Mouse (Mus musculus) myocyte (in vitro differentiated cells): Measurements from ENCODE around the gene Cuzd1.

Experiments used
- CEBPB ChIP-seq: IDR thresholded peaks from 2 replicates; pipeline ENCODE4 v1.6.1; 2011; ENCODE audit warnings: mild to moderate bottlenecking, moderate library complexity; ENCODE audit not compliant: poor library complexity, insufficient read depth, severe bottlenecking
- E2F4 ChIP-seq: IDR thresholded peaks from one replicate; pipeline ENCODE4 v1.6.1; 2011; ENCODE audit warnings: mild to moderate bottlenecking, control low read depth, moderate library complexity; ENCODE audit not compliant: insufficient read depth
- MAX ChIP-seq: IDR thresholded peaks from one replicate; pipeline ENCODE4 v1.6.1; 2011; ENCODE audit warnings: low read depth, mild to moderate bottlenecking, control low read depth
- MYOD1 ChIP-seq, 3 experiments: IDR thresholded peaks; one replicate each; pipeline ENCODE4 v1.6.1; 2011; ENCODE audit warnings: control low read depth in 2 of 3, low read depth in 2 of 3, mild to moderate bottlenecking in 2 of 3, moderate library complexity in 1 of 3; ENCODE audit not compliant: insufficient read length in 2 of 3, control insufficient read depth in 1 of 3
- MYOG ChIP-seq, 3 experiments: IDR thresholded peaks; one replicate each; pipeline ENCODE4 v1.6.1; 2011; ENCODE audit warnings: control low read depth in 2 of 3, low read depth in 2 of 3, mild to moderate bottlenecking in 2 of 3; ENCODE audit not compliant: insufficient read length in 2 of 3, control insufficient read depth in 1 of 3, insufficient read depth in 1 of 3
- POLR2A ChIP-seq: IDR thresholded peaks from one replicate; pipeline ENCODE4 v1.6.1; 2011; ENCODE audit warnings: low read depth, mild to moderate bottlenecking, control low read depth, moderate library complexity; ENCODE audit not compliant: insufficient read length
- POLR2AphosphoS2 ChIP-seq: IDR thresholded peaks from one replicate; pipeline ENCODE4 v1.6.1; 2011; ENCODE audit warnings: low read depth, control low read depth; ENCODE audit not compliant: insufficient read length
- REST ChIP-seq: IDR thresholded peaks from one replicate; pipeline ENCODE4 v1.6.1; 2011; ENCODE audit warnings: mild to moderate bottlenecking, control low read depth, moderate library complexity; ENCODE audit not compliant: insufficient read depth, insufficient read length
- SRF ChIP-seq: IDR thresholded peaks from one replicate; pipeline ENCODE4 v1.6.1; 2011; ENCODE audit warnings: low read depth; ENCODE audit not compliant: control insufficient read depth, insufficient read length
- TCF12 ChIP-seq: IDR thresholded peaks from one replicate; pipeline ENCODE4 v1.6.1; 2011; ENCODE audit warnings: mild to moderate bottlenecking, control low read depth; ENCODE audit not compliant: poor library complexity, insufficient read depth, severe bottlenecking
- TCF3 ChIP-seq: IDR thresholded peaks from one replicate; pipeline ENCODE4 v1.6.1; 2011; ENCODE audit warnings: low read depth, control low read depth; ENCODE audit not compliant: insufficient read length
- USF1 ChIP-seq: IDR thresholded peaks from one replicate; pipeline ENCODE4 v1.6.1; 2011; ENCODE audit warnings: low read depth, mild to moderate bottlenecking, control low read depth, moderate library complexity

DNA sequence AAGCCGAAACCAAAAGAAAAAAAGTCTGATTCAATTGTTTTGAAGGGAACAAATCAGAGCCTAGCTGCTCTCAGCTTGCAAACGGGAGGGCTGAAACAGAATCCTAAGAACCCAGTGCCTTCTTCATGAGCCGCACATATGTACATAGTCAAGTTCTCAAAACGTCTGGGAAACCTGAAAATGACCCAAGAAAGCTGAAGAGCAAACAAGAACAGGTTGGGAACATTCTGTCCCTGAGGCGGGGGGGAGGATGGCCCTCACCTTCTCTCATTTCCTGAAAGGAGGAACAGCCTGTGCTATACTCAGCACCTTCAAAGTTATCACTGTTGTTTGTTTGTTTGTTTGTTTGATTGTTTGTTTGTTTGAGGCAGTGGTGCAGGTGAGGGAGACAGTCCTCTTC is 15.4 kb downstream of the Cuzd1 start:
- TF ChIP-seq POLR2A (no peak), TCF12 (no peak), MAX (no peak), CEBPB (no peak), MYOG (IDR thresholded peaks at IDR 0.05; ENCODE audit: control insufficient read depth in 1 of 3, insufficient read depth in 1 of 3, insufficient read length in 2 of 3, low read depth in 2 of 3) (no peak), USF1 (no peak), SRF (no peak), E2F4 (no peak), MYOD1 (IDR thresholded peaks at IDR 0.05; ENCODE audit: control insufficient read depth in 1 of 3, insufficient read length in 2 of 3, low read depth in 2 of 3) (no peak), POLR2AphosphoS2 (no peak), TCF3 (no peak), REST (no peak)
